Mouse (Mus musculus): ENCODE data around the gene Erc1. TPM values are rescaled to one million over a fixed set of nuclear protein-coding genes. Genes with fewer than 3 reads are reported as not detected.
"Not testable (repeated sequence)": the region's sequence is repeated elsewhere in the genome, so short reads cannot be mapped to it uniquely, and the experiment has no call there.

Gene Erc1
- polyA plus RNA-seq, 1 experiment from 2014 or later: 22.5 TPM

GRCm38 (mm10) chr6:119674201-119674810, 173.7 kb downstream of the Erc1 start:
- Histone ChIP-seq H3K4me3 (no peak overlapping the region), H3K4me1 (no peaks in the 10 kb centered on the region), H3K9me3 (no peaks in the 10 kb centered on the region), H3K27ac (no peak overlapping the region), H3K27me3 (ENCODE audit: insufficient read depth, poor library complexity, severe bottlenecking) (no peaks in the 10 kb centered on the region), H3K36me3 (peaks cover 12% of the 10 kb centered on the region)
- no peak for DNase-seq (ENCODE audit: low spot score)
- WGBS: 90% methylated on average over 5 of the region's 5 CpGs

- peaks cover 7% of the 10 kb centered on the region; the same call in 1 of the 2 replicates for H3K36me3 ChIP-seq
- no peak overlapping the region for H3K27ac ChIP-seq
- H3K27me3 ChIP-seq (ENCODE audit: insufficient read depth, poor library complexity, severe bottlenecking): no peaks in the 10 kb centered on the region
- H3K4me1 ChIP-seq: 0 out of 2 replicates have a peak, but pooled peaks cover 4% of the 10 kb centered on the region
- H3K9me3 ChIP-seq: no peaks in the 10 kb centered on the region
- no peak overlapping the region for H3K4me3 ChIP-seq
- 74% methylated on average over 3 of the region's 3 CpGs for WGBS
- no peak for DNase-seq (ENCODE audit: low spot score)
Observed at GRCm38 (mm10) chr6:119669746-119670145, 178.2 kb downstream of the Erc1 start.

GRCm38 (mm10) chr6:119662936-119663335, 185.0 kb downstream of the Erc1 start:
- WGBS: 62% methylated on average over 2 of the region's 2 CpGs

GRCm38 (mm10) chr6:119661081-119661493, 186.9 kb downstream of the Erc1 start:
- Histone ChIP-seq H3K4me3 (no peak overlapping the region), H3K27ac (no peak overlapping the region), H3K36me3 (no peaks in the 10 kb centered on the region), H3K27me3 (ENCODE audit: insufficient read depth, poor library complexity, severe bottlenecking) (no peaks in the 10 kb centered on the region), H3K4me1 (peaks cover 11% of the 10 kb centered on the region; the same call in 1 of the 2 replicates), H3K9me3 (no peaks in the 10 kb centered on the region)
- no peak for DNase-seq (ENCODE audit: low spot score)
- 43% methylated on average over 3 of the region's 3 CpGs for WGBS

More at GRCm38 (mm10) chr6:119662936-119663335, 185.0 kb downstream of the Erc1 start:
- Histone ChIP-seq H3K4me1 (peaks cover 15% of the 10 kb centered on the region; the same call in 1 of the 2 replicates), H3K36me3 (no peaks in the 10 kb centered on the region), H3K27ac (no peak overlapping the region), H3K4me3 (no peak overlapping the region), H3K27me3 (ENCODE audit: insufficient read depth, poor library complexity, severe bottlenecking) (no peaks in the 10 kb centered on the region), H3K9me3 (no peaks in the 10 kb centered on the region)
- no peak for DNase-seq (ENCODE audit: low spot score)

GRCm38 (mm10) chr6:119658441-119658840, 189.5 kb downstream of the Erc1 start:
- WGBS: 91% methylated on average over 2 of the region's 2 CpGs
- Histone ChIP-seq H3K27me3 (ENCODE audit: insufficient read depth, poor library complexity, severe bottlenecking) (no peaks in the 10 kb centered on the region), H3K27ac (no peak overlapping the region), H3K9me3 (no peaks in the 10 kb centered on the region), H3K4me1 (peaks cover 11% of the 10 kb centered on the region; the same call in 1 of the 2 replicates), H3K4me3 (no peak overlapping the region), H3K36me3 (no peaks in the 10 kb centered on the region)
- no peak for DNase-seq (ENCODE audit: low spot score)

- DNase-seq (ENCODE audit: low spot score): no peak
- no peak overlapping the region for H3K27ac ChIP-seq
- H3K36me3 ChIP-seq: no peaks in the 10 kb centered on the region
- 89% methylated on average over 7 of the region's 7 CpGs for WGBS
- no peaks in the 10 kb centered on the region for H3K9me3 ChIP-seq
- H3K4me3 ChIP-seq: no peak overlapping the region
- peaks cover 11% of the 10 kb centered on the region; the same call in 1 of the 2 replicates for H3K4me1 ChIP-seq
- no peaks in the 10 kb centered on the region for H3K27me3 ChIP-seq (ENCODE audit: insufficient read depth, poor library complexity, severe bottlenecking)
Observed at GRCm38 (mm10) chr6:119657418-119658178, 190.4 kb downstream of the Erc1 start.

GRCm38 (mm10) chr6:119654777-119655176, 193.2 kb downstream of the Erc1 start:
- not testable (repeated sequence) for H3K27ac ChIP-seq, H3K4me3 ChIP-seq
- 81% methylated on average over 2 of the region's 2 CpGs for WGBS

GRCm38 (mm10) chr6:119643880-119644460, 204.0 kb downstream of the Erc1 start:
- H3K36me3 ChIP-seq: no peaks in the 10 kb centered on the region
- no peak for DNase-seq (ENCODE audit: low spot score)
- no peak overlapping the region for H3K27ac ChIP-seq
- 76% methylated on average over 14 of the region's 14 CpGs for WGBS
- H3K27me3 ChIP-seq (ENCODE audit: insufficient read depth, poor library complexity, severe bottlenecking): no peaks in the 10 kb centered on the region
- no peaks in the 10 kb centered on the region for H3K9me3 ChIP-seq
- no peak overlapping the region for H3K4me3 ChIP-seq
- peaks cover 19% of the 10 kb centered on the region for H3K4me1 ChIP-seq

More at GRCm38 (mm10) chr6:119654777-119655176, 193.2 kb downstream of the Erc1 start:
- DNase-seq (ENCODE audit: low spot score); H3K36me3 ChIP-seq; H3K4me1 ChIP-seq; H3K27me3 ChIP-seq (ENCODE audit: insufficient read depth, poor library complexity, severe bottlenecking); H3K9me3 ChIP-seq: not testable (repeated sequence)

GRCm38 (mm10) chr6:119643178-119643728, 204.7 kb downstream of the Erc1 start:
- Histone ChIP-seq H3K9me3 (no peaks in the 10 kb centered on the region), H3K27ac (no peak overlapping the region), H3K4me3 (no peak overlapping the region), H3K36me3 (no peaks in the 10 kb centered on the region), H3K27me3 (ENCODE audit: insufficient read depth, poor library complexity, severe bottlenecking) (no peaks in the 10 kb centered on the region), H3K4me1 (peaks cover 19% of the 10 kb centered on the region)
- no peak for DNase-seq (ENCODE audit: low spot score)
- 88% methylated on average over 7 of the region's 7 CpGs for WGBS

GRCm38 (mm10) chr6:119642718-119643117, 205.2 kb downstream of the Erc1 start:
- Histone ChIP-seq H3K4me1 (peaks cover 19% of the 10 kb centered on the region), H3K27ac (no peak overlapping the region), H3K36me3 (no peaks in the 10 kb centered on the region), H3K9me3 (no peaks in the 10 kb centered on the region), H3K27me3 (ENCODE audit: insufficient read depth, poor library complexity, severe bottlenecking) (no peaks in the 10 kb centered on the region), H3K4me3 (no peak overlapping the region)
- 37% methylated on average over 2 of the region's 2 CpGs for WGBS
- DNase-seq (ENCODE audit: low spot score): no peak

- 55% methylated on average over 2 of the region's 2 CpGs for WGBS
- Histone ChIP-seq H3K27me3 (ENCODE audit: insufficient read depth, poor library complexity, severe bottlenecking) (no peaks in the 10 kb centered on the region), H3K4me3 (no peak overlapping the region), H3K27ac (no peak overlapping the region), H3K4me1 (no peaks in the 10 kb centered on the region), H3K36me3 (no peaks in the 10 kb centered on the region), H3K9me3 (no peaks in the 10 kb centered on the region)
- no peak for DNase-seq (ENCODE audit: low spot score)
Observed at GRCm38 (mm10) chr6:119635629-119636028, 212.3 kb downstream of the Erc1 start.

GRCm38 (mm10) chr6:119630622-119631021, 217.3 kb downstream of the Erc1 start:
- no peak overlapping the region for H3K4me3 ChIP-seq
- peaks cover 8% of the 10 kb centered on the region for H3K36me3 ChIP-seq
- H3K9me3 ChIP-seq: no peaks in the 10 kb centered on the region
- no peaks in the 10 kb centered on the region for H3K4me1 ChIP-seq
- no peak overlapping the region for H3K27ac ChIP-seq
- 87% methylated on average over 3 of the region's 3 CpGs for WGBS
- DNase-seq (ENCODE audit: low spot score): no peak
- no peaks in the 10 kb centered on the region for H3K27me3 ChIP-seq (ENCODE audit: insufficient read depth, poor library complexity, severe bottlenecking)

- no peak overlapping the region for H3K4me3 ChIP-seq
- H3K27ac ChIP-seq: no peak overlapping the region
- no peak for DNase-seq (ENCODE audit: low spot score)
- H3K4me1 ChIP-seq: peaks cover 13% of the 10 kb centered on the region; the same call in 1 of the 2 replicates
- H3K36me3 ChIP-seq: no peaks in the 10 kb centered on the region
- 69% methylated on average over 2 of the region's 2 CpGs for WGBS
- H3K27me3 ChIP-seq (ENCODE audit: insufficient read depth, poor library complexity, severe bottlenecking): no peaks in the 10 kb centered on the region
- no peaks in the 10 kb centered on the region for H3K9me3 ChIP-seq
Observed at GRCm38 (mm10) chr6:119601379-119601778, 246.6 kb downstream of the Erc1 start.
